Mouse (Mus musculus) neural tube, embryonic 15.5 days (tissue): ENCODE results near the gene Dalrd3. TPM values are rescaled to one million over a fixed set of nuclear protein-coding genes. Genes with fewer than 3 reads are reported as not detected.

ENCODE experiments used
- ATAC-seq: fragments of 200-750 bp; cut with Nextera tagmentation; 2 replicates; pipeline ENCODE4 v1.8.0; 2017; ENCODE audit warnings: mild to moderate bottlenecking, moderate TSS enrichment, moderate library complexity; ENCODE audit not compliant: low FRiP score
- H3K27ac ChIP-seq: fragments of 300-500 bp; sonication (generic); replicated peaks from 2 replicates; pipeline ENCODE4 v1.5.1; 2015; ENCODE audit warnings: mild to moderate bottlenecking, inconsistent platforms
- H3K27me3 ChIP-seq: fragments of 300-500 bp; sonication (generic); replicated peaks from 2 replicates; pipeline ENCODE4 v1.6.1; 2015; ENCODE audit warnings: inconsistent platforms
- H3K36me3 ChIP-seq: fragments of 300-500 bp; sonication (generic); 2 replicates; pipeline ENCODE4 v1.6.1; 2015; ENCODE audit warnings: inconsistent platforms
- H3K4me1 ChIP-seq: fragments of 300-500 bp; sonication (generic); 2 replicates; pipeline ENCODE4 v1.6.1; 2015; ENCODE audit warnings: inconsistent platforms
- H3K4me2 ChIP-seq: fragments of 300-500 bp; sonication (generic); 2 replicates; pipeline ENCODE4 v1.6.1; 2015; ENCODE audit warnings: inconsistent platforms, mild to moderate bottlenecking, moderate library complexity
- H3K4me3 ChIP-seq: fragments of 300-500 bp; sonication (generic); replicated peaks from 2 replicates; pipeline ENCODE4 v1.5.1; 2015; ENCODE audit warnings: mild to moderate bottlenecking, inconsistent platforms
- H3K9ac ChIP-seq: fragments of 300-500 bp; sonication (generic); replicated peaks from 2 replicates; pipeline ENCODE4 v1.6.1; 2015; ENCODE audit warnings: mild to moderate bottlenecking, inconsistent platforms
- H3K9me3 ChIP-seq: fragments of 300-500 bp; sonication (generic); replicated peaks from 2 replicates; pipeline ENCODE4 v1.6.1; 2016; ENCODE audit warnings: inconsistent platforms
- WGBS: fragments of 180-500 bp; shearing (Covaris S2); methylation state at CpG from one replicate; pipeline ENCODE4 v1.1.7; 2015; ENCODE audit warnings: mixed read lengths; 5-methylcytosine and 5-hydroxymethylcytosine counted together
- polyA plus RNA-seq: library from polyadenylated mRNA; unstranded; fragments of >200 nt; fragmentation: Nextera tagmentation; extraction: Ambion mirVana; gene quantifications from 2 replicates; pipeline ENCODE4 v1.2.1, GENCODE M21; 2015

The Dalrd3 gene
- polyA plus RNA-seq, 1 experiment from 2014 or later = 285 TPM

GRCm38 (mm10) chr9:108575321-108576297 is 5.9 kb downstream of the Dalrd3 start:
- Histone ChIP-seq H3K36me3 (peaks cover 51% of the 10 kb centered on the region), H3K9ac (peak overlapping the region; percentile 14; the same call in 1 of the 2 replicates)
- WGBS = 86% methylated on average over 37 of the region's 37 CpGs

GRCm38 (mm10) chr9:108577025-108577424 is 7.3 kb downstream of the Dalrd3 start:
- WGBS = 57% methylated on average over 6 of the region's 6 CpGs
- H3K4me1 ChIP-seq = peaks cover 68% of the 10 kb centered on the region
- H3K27ac ChIP-seq = 0 out of 2 replicates have a peak overlapping the region, but pooled peaks have one; percentile 97
- H3K36me3 ChIP-seq = peaks cover 47% of the 10 kb centered on the region
- ATAC-seq = no peak
- H3K9ac ChIP-seq = peak overlapping the region; percentile 82
- H3K4me3 ChIP-seq = peak overlapping the region; percentile 73
- peak overlapping the region; percentile 67 for H3K4me2 ChIP-seq
- no peaks in the 10 kb centered on the region for H3K27me3 ChIP-seq
- H3K9me3 ChIP-seq = no peaks in the 10 kb centered on the region

More at GRCm38 (mm10) chr9:108575321-108576297, 5.9 kb downstream of the Dalrd3 start:
- Histone ChIP-seq H3K4me3 (no peak overlapping the region; the same call in 1 of the 2 replicates), H3K4me2 (peak overlapping the region; percentile 67), H3K27me3 (no peaks in the 10 kb centered on the region), H3K4me1 (peaks cover 73% of the 10 kb centered on the region), H3K9me3 (no peaks in the 10 kb centered on the region), H3K27ac (no peak overlapping the region)
- ATAC-seq = no peak

- no peaks in the 10 kb centered on the region for H3K27me3 ChIP-seq
- H3K36me3 ChIP-seq = peaks cover 45% of the 10 kb centered on the region
- H3K4me3 ChIP-seq = peak overlapping the region; percentile 73
- no peaks in the 10 kb centered on the region for H3K9me3 ChIP-seq
- H3K4me2 ChIP-seq = peak overlapping the region; percentile 67
- peak; percentile 37 for ATAC-seq
- peaks cover 62% of the 10 kb centered on the region for H3K4me1 ChIP-seq
- peak overlapping the region; percentile 97 for H3K27ac ChIP-seq
- H3K9ac ChIP-seq = peak overlapping the region; percentile 82
- under 1% methylated on average over 24 of the region's 24 CpGs for WGBS
These were observed 8.4 kb downstream of the Dalrd3 start for GRCm38 (mm10) chr9:108577934-108578544.

GRCm38 (mm10) chr9:108578545-108579343 is 9.1 kb downstream of the Dalrd3 start, which contains the start of gene Wdr6:
Wdr6 (minus strand) TSS chr9:108578739.
- 3% methylated on average over 51 of the region's 51 CpGs for WGBS
- Histone ChIP-seq H3K27me3 (no peaks in the 10 kb centered on the region), H3K9ac (peak within 1 kb of the TSS; percentile 82), H3K4me3 (peak within 1 kb of the TSS; percentile 73), H3K4me1 (peaks cover 55% of the 10 kb centered on the region), H3K9me3 (no peaks in the 10 kb centered on the region), H3K4me2 (peak within 1 kb of the TSS; percentile 67), H3K27ac (peak within 1 kb of the TSS; percentile 97), H3K36me3 (peaks cover 38% of the 10 kb centered on the region)
- peak; percentile 97 for ATAC-seq

GRCm38 (mm10) chr9:108579344-108579690 is 9.6 kb downstream of the Dalrd3 start:
- 64% methylated on average over 5 of the region's 5 CpGs for WGBS

GRCm38 (mm10) chr9:108587571-108588180 is 18.0 kb downstream of the Dalrd3 start:
- Histone ChIP-seq H3K4me2 (peak overlapping the region; percentile 58), H3K27ac (peak overlapping the region; percentile 97), H3K9ac (peak overlapping the region; percentile 31; the same call in 1 of the 2 replicates), H3K4me1 (peaks cover 38% of the 10 kb centered on the region), H3K36me3 (0 out of 2 replicates have a peak, but pooled peaks cover 2% of the 10 kb centered on the region), H3K9me3 (no peaks in the 10 kb centered on the region), H3K27me3 (no peaks in the 10 kb centered on the region), H3K4me3 (peak overlapping the region; percentile 23; the same call in 1 of the 2 replicates)
- 2% methylated on average over 14 of the region's 14 CpGs for WGBS
- peak; percentile 98 for ATAC-seq

More at GRCm38 (mm10) chr9:108579344-108579690, 9.6 kb downstream of the Dalrd3 start:
- peaks cover 32% of the 10 kb centered on the region for H3K36me3 ChIP-seq
- peak overlapping the region; percentile 97 for H3K27ac ChIP-seq
- H3K4me3 ChIP-seq = peak overlapping the region; percentile 73
- no peaks in the 10 kb centered on the region for H3K9me3 ChIP-seq
- no peak for ATAC-seq
- peak overlapping the region; percentile 54 for H3K9ac ChIP-seq
- H3K27me3 ChIP-seq = no peaks in the 10 kb centered on the region
- H3K4me1 ChIP-seq = peaks cover 49% of the 10 kb centered on the region
- H3K4me2 ChIP-seq = peak overlapping the region; percentile 67

GRCm38 (mm10) chr9:108589229-108589628 is 19.5 kb downstream of the Dalrd3 start:
- Histone ChIP-seq H3K27me3 (no peaks in the 10 kb centered on the region), H3K4me1 (peaks cover 38% of the 10 kb centered on the region), H3K36me3 (0 out of 2 replicates have a peak, but pooled peaks cover 2% of the 10 kb centered on the region), H3K9ac (no peak overlapping the region), H3K4me3 (no peak overlapping the region), H3K9me3 (no peaks in the 10 kb centered on the region), H3K27ac (peak overlapping the region; percentile 97), H3K4me2 (no peak overlapping the region)
- ATAC-seq = no peak
- WGBS = 76% methylated on average over 5 of the region's 5 CpGs

- Histone ChIP-seq H3K36me3 (0 out of 2 replicates have a peak, but pooled peaks cover 2% of the 10 kb centered on the region), H3K4me1 (peaks cover 39% of the 10 kb centered on the region), H3K9me3 (no peaks in the 10 kb centered on the region), H3K4me3 (no peak overlapping the region), H3K9ac (no peak overlapping the region), H3K27me3 (no peaks in the 10 kb centered on the region), H3K4me2 (no peak overlapping the region), H3K27ac (no peak overlapping the region)
- ATAC-seq = no peak
- WGBS = 76% methylated on average over 4 of the region's 4 CpGs
These were observed 21.8 kb downstream of the Dalrd3 start for GRCm38 (mm10) chr9:108591462-108591861.

GRCm38 (mm10) chr9:108594354-108594753 is 24.7 kb downstream of the Dalrd3 start:
- ATAC-seq = no peak

GRCm38 (mm10) chr9:108596998-108597764 is 27.5 kb downstream of the Dalrd3 start, which contains the start of gene P4htm:
P4htm (minus strand) TSS chr9:108597667.
- Histone ChIP-seq H3K36me3 (peaks cover 3% of the 10 kb centered on the region; the same call in 1 of the 2 replicates), H3K4me1 (peaks cover 20% of the 10 kb centered on the region), H3K9me3 (no peaks in the 10 kb centered on the region), H3K4me2 (peak within 1 kb of the TSS; percentile 83), H3K27me3 (no peaks in the 10 kb centered on the region), H3K9ac (peak within 1 kb of the TSS; percentile 80), H3K27ac (peak within 1 kb of the TSS; percentile 85), H3K4me3 (peak within 1 kb of the TSS; percentile 72)
- WGBS = under 1% methylated on average over 68 of the region's 69 CpGs
- ATAC-seq = peak; percentile 91

More at GRCm38 (mm10) chr9:108594354-108594753, 24.7 kb downstream of the Dalrd3 start:
- WGBS = 86% methylated on average over 3 of the region's 3 CpGs
- Histone ChIP-seq H3K4me1 (peaks cover 23% of the 10 kb centered on the region), H3K9me3 (no peaks in the 10 kb centered on the region), H3K27me3 (no peaks in the 10 kb centered on the region), H3K36me3 (0 out of 2 replicates have a peak, but pooled peaks cover 2% of the 10 kb centered on the region), H3K4me2 (no peak overlapping the region), H3K9ac (no peak overlapping the region), H3K4me3 (no peak overlapping the region), H3K27ac (no peak overlapping the region)
